Mouse (Mus musculus) fibroblast of lung, adult 2 months (primary cell): ENCODE measurements around the gene Mrfap1.

Experiments
- DNase-seq: peaks from one replicate; pipeline ENCODE4 v3.0.0-alpha.2; 2011; ENCODE audit warnings: low read depth

Gene Mrfap1

DNA sequence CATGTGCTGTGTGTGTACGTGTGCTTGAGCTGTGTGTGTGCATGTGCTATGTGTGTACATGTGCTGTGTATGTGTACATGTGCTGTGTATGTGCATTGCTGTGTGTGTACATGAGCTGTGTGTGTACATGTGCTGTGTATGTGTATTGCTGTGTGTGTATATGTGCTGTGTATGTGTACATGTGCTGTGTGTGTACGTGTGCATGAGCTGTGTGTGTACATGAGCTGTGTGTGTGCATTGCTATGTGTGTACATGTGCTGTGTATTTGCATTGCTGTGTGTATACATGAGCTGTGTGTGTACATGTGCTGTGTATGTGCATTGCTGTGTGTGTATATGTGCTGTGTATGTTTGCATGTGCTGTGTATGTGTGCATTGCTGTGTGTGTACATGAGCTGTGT lies 17.1 kb downstream of the Mrfap1 start:
- no peak for DNase-seq

DNA sequence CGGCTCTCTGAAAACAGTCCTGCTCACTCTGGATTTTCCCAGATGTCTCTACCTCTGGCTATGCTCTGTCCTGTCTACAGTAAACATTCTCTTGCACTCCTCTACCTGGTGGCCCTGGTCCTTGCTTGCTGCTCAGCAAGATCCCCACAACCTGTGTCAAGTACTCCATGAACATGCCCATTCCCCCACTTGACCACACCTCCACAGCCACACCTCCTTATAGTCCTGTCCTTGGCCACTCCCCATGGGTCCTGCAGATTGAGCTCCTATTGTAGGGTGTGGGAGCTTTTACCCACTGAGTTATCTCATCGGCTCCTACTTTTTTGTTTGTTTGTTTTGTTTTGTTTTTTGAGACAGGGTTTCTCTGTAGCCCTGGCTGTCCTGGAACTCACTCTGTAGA lies 17.7 kb downstream of the Mrfap1 start:
- DNase-seq = no peak

DNA sequence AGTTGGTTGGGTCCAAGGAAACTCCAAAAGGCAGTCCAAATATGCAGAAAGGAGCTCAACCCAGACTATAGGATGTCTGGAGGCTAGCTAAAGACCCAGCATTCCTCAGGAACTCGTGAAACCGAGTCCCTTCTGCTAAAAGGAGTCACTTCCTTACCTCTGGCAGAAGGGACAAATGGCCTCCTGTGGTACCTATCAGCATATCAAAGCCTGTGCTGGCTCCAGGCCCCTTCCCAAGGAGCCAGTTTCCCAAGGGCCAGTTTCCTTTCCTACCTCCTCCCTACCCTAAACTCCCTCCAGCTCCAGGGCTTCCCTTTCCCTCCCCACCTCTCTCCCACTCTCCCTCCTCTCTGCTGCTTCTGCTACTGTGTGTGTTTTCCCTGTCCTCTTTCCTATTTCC lies 19.4 kb downstream of the Mrfap1 start:
- DNase-seq = no peak

DNA sequence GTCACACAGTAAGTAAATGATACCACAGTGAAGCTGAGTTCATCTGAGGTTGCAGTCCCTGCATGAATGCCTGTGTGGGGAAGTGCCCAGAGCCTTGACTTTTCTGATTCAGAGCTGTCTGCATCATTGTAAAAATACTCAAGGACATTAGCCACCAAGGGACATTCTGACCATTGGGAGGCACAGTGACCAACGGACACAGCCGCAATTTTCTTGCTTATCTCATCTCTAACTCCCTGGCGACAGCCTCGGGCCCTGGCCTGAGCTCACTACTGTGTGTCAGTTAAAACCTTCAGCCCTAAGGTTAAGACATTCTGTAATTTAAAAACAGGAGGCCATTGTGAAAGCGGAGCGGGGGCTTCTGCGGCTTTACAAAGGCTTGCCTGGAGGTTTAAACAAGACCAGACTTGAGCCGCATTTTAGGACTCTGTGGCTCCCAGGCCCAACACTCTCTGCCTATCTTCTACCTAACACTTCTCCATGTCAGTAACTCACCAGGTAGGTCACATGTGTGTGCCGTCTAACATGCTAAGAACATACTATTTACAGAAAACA lies 20.5 kb downstream of the Mrfap1 start:
- DNase-seq = no peak

DNA sequence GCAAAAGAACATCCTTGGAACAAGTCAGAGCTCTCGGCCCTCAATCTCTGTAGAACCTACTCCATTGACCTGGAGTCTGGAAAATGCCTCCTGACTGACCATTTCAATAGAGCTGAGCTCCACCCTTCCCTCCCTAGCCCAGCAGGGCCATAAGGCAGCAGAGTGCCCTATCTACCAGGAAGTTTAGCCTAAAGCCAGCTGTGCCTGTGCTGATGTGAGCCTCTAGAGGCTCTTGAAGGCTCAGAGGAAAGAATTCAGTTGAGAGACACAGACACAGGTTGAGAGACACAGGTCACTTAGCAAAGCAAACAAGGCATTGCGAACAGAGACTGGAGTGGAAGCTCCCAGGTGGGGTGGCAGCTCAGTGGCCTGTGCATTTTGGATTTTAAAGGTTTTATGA lies 21.3 kb downstream of the Mrfap1 start:
- DNase-seq = no peak

DNA sequence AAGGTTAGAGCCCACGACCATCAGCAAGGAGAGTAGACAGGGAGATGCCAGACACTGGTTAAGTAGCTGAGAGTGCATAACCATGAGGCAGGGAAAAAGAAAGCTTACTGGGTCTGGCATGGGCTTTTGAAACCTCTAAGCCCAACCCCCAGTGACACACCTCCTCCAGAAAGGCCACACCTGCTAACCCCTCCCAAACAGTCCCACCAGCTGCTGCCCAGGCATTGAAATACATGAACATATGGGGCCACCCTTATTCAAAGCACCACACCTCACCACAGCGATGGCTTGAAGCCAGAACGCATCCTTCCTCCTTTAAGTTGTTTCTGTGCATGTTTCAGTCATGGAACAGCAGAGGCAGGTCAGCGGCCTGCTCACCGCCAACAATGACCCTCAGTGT lies 24.0 kb downstream of the Mrfap1 start:
- DNase-seq = no peak

DNA sequence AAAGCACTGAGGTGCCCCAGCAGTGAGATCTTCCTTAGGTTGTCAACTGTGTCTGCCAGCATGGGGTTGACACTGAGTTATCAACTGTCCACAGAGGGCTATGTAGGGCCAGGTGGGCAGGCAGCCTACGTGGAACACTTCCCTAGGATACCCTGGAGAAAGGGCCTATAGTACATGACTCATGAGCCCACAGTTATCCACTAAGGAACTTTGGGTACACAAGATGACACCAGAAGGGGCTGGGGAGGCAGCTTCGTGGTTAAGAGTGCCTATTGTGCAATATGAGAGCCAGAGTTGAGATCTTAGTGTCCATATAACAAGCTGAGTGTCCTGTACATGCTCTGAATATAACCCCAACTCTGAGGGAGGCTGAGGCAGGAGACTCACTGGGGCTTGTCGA lies 27.0 kb downstream of the Mrfap1 start:
- DNase-seq = no peak

DNA sequence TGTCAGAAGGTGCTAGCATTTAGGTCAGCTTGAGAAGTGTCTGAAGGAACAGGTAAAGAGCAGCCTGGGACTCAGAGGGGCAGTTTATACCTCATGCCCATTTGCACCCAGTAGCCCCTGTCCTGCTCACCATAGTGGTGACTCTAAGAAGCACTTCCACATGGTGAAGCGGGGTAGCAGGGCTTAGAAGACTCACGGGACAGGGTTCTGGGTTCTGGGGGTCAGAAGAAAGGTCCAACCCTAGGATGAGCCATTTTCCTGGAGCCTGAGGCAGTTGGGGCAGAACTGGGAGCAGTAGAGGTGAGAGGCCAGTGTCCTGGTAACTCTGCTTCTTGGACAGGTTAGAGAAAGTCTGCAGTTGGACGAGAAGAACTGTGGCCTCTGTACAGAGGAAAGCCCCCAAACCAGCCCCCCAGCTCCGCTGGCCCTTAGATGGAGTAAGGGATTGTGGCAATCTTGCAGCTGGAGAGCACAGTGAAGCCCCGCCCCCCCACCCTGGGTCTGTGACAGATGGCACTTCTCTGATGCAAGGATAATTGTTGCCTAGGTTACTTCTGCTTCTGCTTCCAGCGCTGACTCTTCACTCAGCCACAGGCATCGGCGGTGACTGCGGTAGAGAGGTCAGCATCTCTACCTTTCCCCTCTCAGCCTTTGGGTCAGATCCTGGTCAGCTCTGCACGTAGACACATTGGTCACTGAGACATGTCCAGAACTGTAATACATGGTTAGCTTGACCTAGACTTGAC lies 29.4 kb downstream of the Mrfap1 start:
- no peak for DNase-seq

DNA sequence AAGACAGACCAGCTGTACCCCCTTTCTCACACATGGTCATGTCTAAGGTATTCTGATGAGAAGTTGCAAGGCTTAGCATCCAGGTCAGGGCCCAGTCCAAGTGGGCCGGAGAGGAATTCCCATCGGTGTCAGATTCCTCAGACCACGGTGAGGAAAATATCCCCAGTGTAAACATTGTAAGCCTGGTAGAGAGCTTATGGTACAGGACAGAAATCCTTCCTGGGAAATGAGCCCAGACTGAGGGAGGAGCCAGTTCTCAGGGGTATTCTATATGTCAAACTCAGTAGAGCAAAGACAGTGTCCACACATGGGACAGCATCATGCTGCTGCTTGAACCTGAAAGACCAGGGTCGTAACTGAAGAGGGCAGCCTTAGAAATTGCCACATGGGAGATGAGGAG lies 36.7 kb downstream of the Mrfap1 start:
- no peak for DNase-seq

DNA sequence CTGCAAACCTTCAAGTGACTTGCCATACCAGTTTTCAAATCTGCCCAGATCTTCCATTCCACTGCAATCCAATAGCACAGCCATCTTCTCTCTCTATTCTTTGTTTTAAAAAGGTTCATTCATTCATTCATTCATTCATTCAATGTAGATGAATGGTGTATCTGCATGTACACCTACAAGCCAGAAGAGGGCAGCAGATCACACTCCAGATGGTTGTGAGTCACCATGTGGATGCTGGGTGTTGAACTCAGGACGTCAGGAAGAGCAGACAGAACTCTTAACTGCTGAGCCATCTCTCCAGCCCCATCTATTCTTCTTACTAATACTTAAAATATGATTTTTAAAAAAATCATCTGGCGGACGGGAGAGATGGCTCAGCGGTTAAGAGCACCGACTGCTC lies 39.5 kb downstream of the Mrfap1 start:
- DNase-seq = no peak

DNA sequence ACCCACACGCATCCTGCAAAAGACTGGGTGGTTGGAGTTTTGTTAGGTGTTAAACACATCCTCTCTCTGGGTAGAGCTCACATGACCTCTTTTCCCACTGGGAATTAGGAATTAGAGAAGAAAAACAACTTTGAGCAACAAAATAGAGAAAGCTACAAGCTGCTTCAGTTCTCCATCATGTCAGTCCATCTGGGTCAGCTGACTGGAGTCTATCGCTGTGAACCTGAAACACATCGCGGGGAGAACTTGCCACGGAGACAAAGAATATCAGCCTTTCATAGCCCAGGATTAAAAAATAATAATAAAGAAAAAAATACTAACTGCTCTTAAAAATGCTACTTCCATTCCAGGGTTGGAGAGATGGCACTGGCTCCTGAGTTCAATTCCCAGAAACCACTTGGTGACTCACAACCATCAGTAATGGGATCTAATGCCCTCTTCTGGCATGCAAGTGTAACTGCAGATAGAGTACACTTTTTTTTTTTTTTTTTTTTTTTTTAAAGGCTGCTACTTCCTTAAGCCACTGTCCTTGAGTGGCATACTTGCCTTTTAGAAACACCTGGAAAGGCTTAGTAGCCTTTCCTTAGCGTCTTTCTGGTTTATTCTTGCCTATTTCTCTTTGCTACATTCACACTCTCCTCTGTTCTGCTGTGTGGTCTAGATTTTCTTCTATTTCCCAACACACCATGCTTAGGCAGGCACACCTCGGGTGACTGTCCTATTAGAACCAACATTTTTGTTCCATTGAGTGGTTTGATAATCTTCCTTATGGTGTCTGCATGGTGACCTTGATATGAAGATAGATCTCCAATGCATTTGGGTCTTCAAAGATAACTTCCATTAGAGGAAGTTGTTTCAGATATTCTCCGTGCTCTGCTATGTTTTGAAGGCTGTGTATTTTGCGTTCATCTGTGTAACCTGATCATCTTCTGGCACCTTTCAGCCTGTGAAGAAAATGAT lies 46.2 kb downstream of the Mrfap1 start:
- no peak for DNase-seq

DNA sequence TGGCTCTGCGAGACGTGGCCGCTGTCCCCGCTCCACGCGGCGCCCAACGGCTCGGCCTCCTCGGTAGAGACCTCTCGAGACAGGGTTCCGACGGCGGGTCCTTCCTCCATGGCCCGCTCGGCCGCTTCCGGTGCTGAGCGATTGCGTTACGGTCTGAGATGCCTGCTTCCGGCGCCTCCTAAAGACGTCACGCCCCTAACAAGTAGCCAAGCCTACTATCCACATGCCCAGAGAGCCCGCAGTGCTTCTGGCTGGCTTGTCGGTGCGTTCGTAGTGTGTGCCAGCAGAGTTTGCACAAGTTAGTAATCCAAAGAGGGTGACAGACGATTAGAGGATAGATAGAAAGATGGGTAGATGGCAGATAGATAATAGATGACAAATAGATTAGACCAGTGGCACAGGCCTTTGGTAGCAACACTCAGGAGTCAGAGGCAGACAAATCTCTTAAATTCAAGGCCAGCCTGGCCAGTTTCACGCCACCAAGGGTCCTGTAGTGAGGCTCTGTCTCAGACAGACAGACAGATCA lies 48.0 kb downstream of the Mrfap1 start, which contains the start of gene Bloc1s4:
Bloc1s4 (minus strand) TSS at position 115 of the 526 bp plus-strand sequence.
- DNase-seq = peak; percentile 64

DNA sequence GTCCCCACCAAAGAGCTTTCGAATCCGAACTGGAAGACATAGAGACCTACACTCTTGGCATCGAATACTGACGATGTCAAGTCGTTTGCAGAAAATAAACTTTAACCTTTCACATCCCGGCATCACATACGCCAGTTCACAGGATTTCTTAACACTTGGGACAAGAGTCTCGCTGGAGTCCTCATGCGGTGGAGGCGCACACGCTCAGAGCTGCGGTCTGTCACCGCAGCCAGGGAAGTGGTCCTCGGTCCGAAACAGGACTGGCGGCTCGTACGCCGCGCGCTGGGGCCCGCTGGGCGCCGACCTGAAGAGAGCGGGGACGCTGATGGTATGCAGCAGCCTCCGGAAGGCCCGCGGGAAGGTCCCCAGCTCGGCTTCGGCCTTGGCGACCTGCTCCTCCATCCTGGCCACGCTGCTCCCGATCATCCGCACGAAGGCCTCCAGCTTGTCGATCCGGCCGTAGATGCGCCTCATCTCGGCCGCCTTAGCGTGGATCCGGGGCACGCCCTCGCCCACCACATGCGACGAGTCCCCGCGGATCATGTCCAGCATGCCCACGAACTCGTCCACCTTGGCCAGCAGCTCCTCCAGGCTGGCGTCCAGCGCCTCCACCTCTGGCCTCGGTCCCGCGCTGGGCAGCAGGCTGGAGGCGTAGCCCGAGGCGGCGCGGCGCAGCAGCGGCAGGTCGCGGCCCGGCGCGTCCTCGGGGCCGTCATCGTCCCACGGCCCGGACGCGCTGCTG lies 48.6 kb downstream of the Mrfap1 start:
- DNase-seq = no peak

DNA sequence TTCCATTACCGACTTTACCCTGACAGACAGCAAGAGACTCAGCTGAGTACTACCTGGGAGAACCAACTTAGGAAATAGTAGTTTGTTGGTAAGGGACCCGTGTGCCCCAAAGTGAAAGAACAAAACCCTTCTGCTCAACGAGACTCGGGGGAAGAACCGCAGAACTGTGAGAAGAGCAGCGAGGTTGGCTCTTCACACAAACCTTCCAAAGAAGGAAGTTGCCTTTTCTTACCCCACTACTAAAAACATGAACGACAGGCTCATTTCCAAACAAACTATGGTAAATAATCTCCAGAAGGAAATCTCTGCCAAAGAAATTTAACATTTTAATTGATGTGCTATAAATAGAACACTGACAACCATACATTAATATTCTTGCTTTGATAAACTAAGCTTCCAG lies 49.5 kb downstream of the Mrfap1 start:
- no peak for DNase-seq
